Mouse (Mus musculus): ENCODE measurements at regions not wholly inside any gene's neighbourhood (a gene's known extent, or its start where the extent isn't known, plus 50 kb on each side); places are given as distances from the start of the nearest gene placed in this dataset.

GRCm38 (mm10) chr4:94124177-94124576, 432.2 kb upstream of the Gm10306 start:
- TF ChIP-seq CTCF (conservative IDR thresholded peaks at IDR 0.05 in 1 of 2, IDR thresholded peaks at IDR 0.05 in 1 of 2; ENCODE audit: low read depth in 2 of 2, low read length in 2 of 2) (peak in 1 of 2 experiments; percentile 22; a peak in 2 of 4 replicates), ZKSCAN1 (IDR thresholded peaks at IDR 0.05; ENCODE audit: borderline replicate concordance, low read depth, low read length) (no peak), KAT2A (IDR thresholded peaks at IDR 0.05; ENCODE audit: insufficient replicate concordance, low read length) (no peak)
